Mouse (Mus musculus) midbrain, embryonic 12.5 days (tissue): ENCODE results near the gene Inpp4a. TPM values are rescaled to one million over a fixed set of nuclear protein-coding genes. Genes with fewer than 3 reads are reported as not detected.
A peak's percentile ranks its signal among the peaks of the same experiment; 100 is the strongest.

ENCODE experiments used
- ATAC-seq: fragments of 200-750 bp; cut with Nextera tagmentation; 2 replicates; pipeline ENCODE4 v1.8.0; 2017; ENCODE audit warnings: low read depth, moderate TSS enrichment, moderate library complexity; ENCODE audit not compliant: low FRiP score
- H3K27ac ChIP-seq: fragments of 300-500 bp; sonication (generic); replicated peaks from 2 replicates; pipeline ENCODE4 v1.5.1; 2016; ENCODE audit warnings: mild to moderate bottlenecking
- H3K27me3 ChIP-seq: fragments of 300-500 bp; sonication (generic); 2 replicates; pipeline ENCODE4 v1.6.1; 2016; ENCODE audit warnings: mild to moderate bottlenecking
- H3K36me3 ChIP-seq: fragments of 300-500 bp; sonication (generic); 2 replicates; pipeline ENCODE4 v1.6.1; 2016
- H3K4me1 ChIP-seq: fragments of 300-500 bp; sonication (generic); 2 replicates; pipeline ENCODE4 v1.6.1; 2016
- H3K4me2 ChIP-seq: fragments of 300-500 bp; sonication (generic); replicated peaks from 2 replicates; pipeline ENCODE4 v1.6.1; 2016; ENCODE audit warnings: mild to moderate bottlenecking, moderate library complexity
- H3K4me3 ChIP-seq: fragments of 300-500 bp; sonication (generic); 2 replicates; pipeline ENCODE4 v1.5.1; 2016; ENCODE audit warnings: mild to moderate bottlenecking
- H3K9ac ChIP-seq: fragments of 300-500 bp; sonication (generic); replicated peaks from 2 replicates; pipeline ENCODE4 v1.6.1; 2016; ENCODE audit warnings: mild to moderate bottlenecking, moderate library complexity
- H3K9me3 ChIP-seq: fragments of 300-500 bp; sonication (generic); 2 replicates; pipeline ENCODE4 v1.6.1; 2016; ENCODE audit warnings: mild to moderate bottlenecking
- WGBS: fragments of 180-500 bp; shearing (Covaris S2); methylation state at CpG from one replicate; pipeline ENCODE4 v1.1.7; 2016; 5-methylcytosine and 5-hydroxymethylcytosine counted together
- polyA plus RNA-seq: library from polyadenylated mRNA; unstranded; fragments of >200 nt; fragmentation: Nextera tagmentation; extraction: Ambion mirVana; gene quantifications from 2 replicates; pipeline ENCODE4 v1.2.1, GENCODE M21; 2016

The Inpp4a gene
- polyA plus RNA-seq = 27.4 and 30.6 TPM in 2 replicates

GRCm38 (mm10) chr1:37299540-37300491 lies at the start of gene Inpp4a:
Gene Inpp4a (plus strand): TSS chr1:37299865.
- ATAC-seq = peak; percentile 93
- peak within 1 kb of the TSS; percentile 92 for H3K4me3 ChIP-seq
- no peaks in the 10 kb centered on the region for H3K36me3 ChIP-seq
- H3K4me2 ChIP-seq = peak within 1 kb of the TSS; percentile 70
- no peaks in the 10 kb centered on the region for H3K27me3 ChIP-seq
- H3K9me3 ChIP-seq = no peaks in the 10 kb centered on the region
- WGBS = 1% methylated on average over 73 of the region's 77 CpGs
- H3K27ac ChIP-seq = peak within 1 kb of the TSS; percentile 39; the same call in 1 of the 2 replicates
- peaks cover 9% of the 10 kb centered on the region for H3K4me1 ChIP-seq
- peak within 1 kb of the TSS; percentile 88 for H3K9ac ChIP-seq

DNA sequence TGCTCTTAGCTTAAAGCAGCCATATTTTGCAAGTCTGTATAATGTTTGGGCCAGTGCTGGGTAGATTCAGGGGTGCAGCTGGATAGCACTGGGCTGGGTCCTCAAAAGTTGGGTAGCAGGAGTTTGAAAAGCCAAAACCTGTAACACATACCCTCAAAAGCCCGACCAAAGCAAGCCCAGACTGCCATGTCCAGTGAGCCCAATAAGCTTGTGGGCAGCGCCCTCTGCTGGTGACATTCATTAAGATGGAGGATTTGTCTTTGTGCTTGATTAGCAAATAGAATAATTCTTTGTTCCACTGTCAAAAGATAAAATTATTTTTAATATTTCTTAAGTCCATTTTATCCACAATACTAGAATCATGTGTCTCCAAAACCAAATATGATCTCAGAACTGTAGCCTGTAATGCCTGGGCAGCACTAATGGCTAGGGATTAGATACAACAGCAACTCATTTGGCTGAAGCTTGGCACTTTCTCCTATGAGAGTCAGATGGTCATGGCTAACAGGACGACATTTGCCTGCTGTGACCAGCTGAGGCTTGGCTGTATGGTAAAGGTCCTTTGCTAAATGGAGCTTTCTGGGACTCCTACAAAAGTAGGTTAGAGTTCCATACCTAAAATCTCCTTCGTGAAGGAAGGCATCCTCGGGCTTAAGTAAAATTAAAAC lies 48.9 kb upstream of the Inpp4a start:
- 0 out of 2 replicates have a peak, but pooled peaks cover 3% of the 10 kb centered on the region for H3K27me3 ChIP-seq
- H3K36me3 ChIP-seq = no peaks in the 10 kb centered on the region
- H3K4me2 ChIP-seq = no peak overlapping the region
- WGBS = 43% methylated on average over 5 of the region's 5 CpGs
- no peak overlapping the region for H3K4me3 ChIP-seq
- ATAC-seq = no peak
- no peak overlapping the region for H3K27ac ChIP-seq
- H3K9ac ChIP-seq = no peak overlapping the region
- H3K4me1 ChIP-seq = peaks cover 2% of the 10 kb centered on the region; the same call in 1 of the 2 replicates
- no peaks in the 10 kb centered on the region for H3K9me3 ChIP-seq

DNA sequence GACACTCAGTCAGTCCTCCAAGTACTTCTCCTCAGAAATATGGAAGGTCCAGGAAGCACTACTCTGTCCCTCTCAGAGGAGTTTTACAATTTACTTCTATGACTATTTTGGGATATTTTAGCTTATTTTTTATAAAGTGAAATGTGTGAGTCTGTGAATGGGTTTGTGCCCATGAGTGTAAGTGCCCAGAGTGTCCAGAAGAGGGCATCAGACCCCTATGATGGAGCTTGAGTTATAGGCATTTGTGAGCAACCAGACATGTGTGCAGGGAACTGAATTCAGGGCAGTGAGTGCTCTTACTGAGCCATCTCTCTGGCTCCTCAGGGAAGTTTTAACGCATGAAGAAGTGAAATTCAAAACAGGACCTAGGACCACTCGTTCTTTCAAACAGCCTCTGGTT lies 41.2 kb upstream of the Inpp4a start:
- no peak for ATAC-seq
- Histone ChIP-seq H3K9me3 (no peaks in the 10 kb centered on the region), H3K9ac (no peak overlapping the region), H3K4me1 (no peaks in the 10 kb centered on the region), H3K36me3 (no peaks in the 10 kb centered on the region), H3K27ac (no peak overlapping the region), H3K27me3 (0 out of 2 replicates have a peak, but pooled peaks cover 3% of the 10 kb centered on the region), H3K4me2 (no peak overlapping the region), H3K4me3 (no peak overlapping the region)
- 81% methylated on average over 2 of the region's 2 CpGs for WGBS

DNA sequence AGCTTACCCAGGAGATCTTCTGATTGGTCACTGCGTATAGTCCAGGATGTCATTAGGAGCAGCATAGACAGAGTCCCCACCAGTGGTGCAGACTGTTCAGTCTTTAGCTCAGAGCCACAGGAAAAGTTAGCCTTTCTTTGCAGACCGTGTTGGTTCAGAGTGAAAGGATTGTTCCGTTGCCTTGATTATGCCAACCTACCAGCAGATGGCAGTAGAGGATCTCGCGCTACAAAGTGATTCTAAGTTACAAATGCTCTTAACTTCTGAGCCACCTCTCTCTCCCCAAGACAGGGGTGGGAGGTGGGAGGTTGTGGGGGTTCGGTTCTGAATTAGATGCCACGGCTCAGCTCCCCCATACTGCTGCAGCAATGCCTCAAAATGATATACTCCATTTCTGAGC lies 27.2 kb upstream of the Inpp4a start:
- Histone ChIP-seq H3K4me3 (no peak overlapping the region), H3K27me3 (0 out of 2 replicates have a peak, but pooled peaks cover 5% of the 10 kb centered on the region), H3K9ac (no peak overlapping the region), H3K4me1 (no peaks in the 10 kb centered on the region), H3K36me3 (no peaks in the 10 kb centered on the region), H3K27ac (no peak overlapping the region), H3K4me2 (no peak overlapping the region), H3K9me3 (no peaks in the 10 kb centered on the region)
- ATAC-seq = no peak
- whole genome bisulfite sequencing = 5% methylated on average over 7 of the region's 7 CpGs

GRCm38 (mm10) chr1:37286556-37286955 lies 13.1 kb upstream of the Inpp4a start:
- no peaks in the 10 kb centered on the region for H3K4me1 ChIP-seq
- H3K9me3 ChIP-seq = 0 out of 2 replicates have a peak, but pooled peaks cover 4% of the 10 kb centered on the region
- H3K4me2 ChIP-seq = no peak overlapping the region
- no peaks in the 10 kb centered on the region for H3K36me3 ChIP-seq
- no peaks in the 10 kb centered on the region for H3K27me3 ChIP-seq
- WGBS = 79% methylated on average over 7 of the region's 7 CpGs
- H3K27ac ChIP-seq = no peak overlapping the region
- no peak overlapping the region for H3K9ac ChIP-seq
- no peak overlapping the region for H3K4me3 ChIP-seq
- no peak for ATAC-seq

DNA sequence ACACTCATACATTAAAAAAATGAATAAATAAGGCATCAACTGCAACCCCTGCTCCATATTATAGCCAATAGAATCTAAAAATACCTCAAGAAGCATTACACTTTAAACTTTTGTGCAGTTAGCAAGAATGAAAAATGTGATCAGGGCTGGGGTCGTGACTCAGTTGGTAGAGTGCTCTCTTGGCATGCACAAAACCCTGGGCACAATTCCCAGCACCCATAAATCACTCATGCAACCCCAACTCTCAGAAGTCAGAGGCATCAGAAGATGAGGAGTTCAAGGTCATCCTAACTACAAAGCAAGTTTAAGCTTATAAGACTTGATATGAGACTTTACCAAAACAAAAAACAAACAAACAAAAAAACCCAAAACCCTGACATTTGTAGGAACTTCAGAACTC lies 11.9 kb upstream of the Inpp4a start:
- ATAC-seq = no peak
- Histone ChIP-seq H3K9me3 (0 out of 2 replicates have a peak, but pooled peaks cover 4% of the 10 kb centered on the region), H3K4me3 (no peak overlapping the region), H3K4me2 (no peak overlapping the region), H3K9ac (no peak overlapping the region), H3K36me3 (no peaks in the 10 kb centered on the region), H3K4me1 (no peaks in the 10 kb centered on the region), H3K27me3 (no peaks in the 10 kb centered on the region), H3K27ac (no peak overlapping the region)
- 86% methylated on average over 1 of the region's 1 CpGs for WGBS

DNA sequence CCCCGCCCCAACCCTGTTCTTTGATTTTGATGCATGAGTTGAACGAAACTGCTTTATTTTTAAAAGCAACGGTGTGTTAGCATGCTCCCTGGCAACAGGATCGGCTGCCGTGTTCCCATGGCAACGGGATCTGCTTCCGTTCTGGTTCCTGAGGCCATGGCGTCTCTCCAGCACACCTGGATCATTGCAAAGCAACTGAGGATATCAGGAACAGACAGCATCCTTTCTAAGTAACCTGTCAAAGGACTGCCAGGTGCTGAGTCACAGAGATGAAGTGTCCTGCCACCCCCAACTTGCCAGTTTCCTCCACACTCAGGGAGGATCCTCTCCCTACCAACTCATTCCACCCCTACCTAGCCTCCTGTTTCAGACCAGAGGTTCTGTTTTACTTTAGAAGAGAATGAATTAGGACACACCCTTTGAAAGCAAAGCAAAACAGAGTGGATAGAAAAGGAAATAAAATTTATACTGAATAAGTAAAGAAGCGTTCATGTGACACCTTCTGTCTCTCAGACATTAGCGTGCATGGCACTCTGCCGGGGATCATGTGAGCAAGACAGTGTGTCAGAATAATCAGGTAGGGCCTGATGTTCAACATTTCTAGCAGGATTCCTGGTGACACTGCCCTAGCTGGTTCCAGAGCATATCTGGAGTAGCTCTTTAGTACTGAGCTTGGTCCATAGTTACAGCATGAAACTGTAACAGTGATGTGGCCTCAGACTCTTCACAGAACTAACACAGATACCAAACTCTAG lies 11.3 kb upstream of the Inpp4a start:
- H3K4me2 ChIP-seq = no peak overlapping the region
- no peaks in the 10 kb centered on the region for H3K36me3 ChIP-seq
- no peak overlapping the region for H3K9ac ChIP-seq
- H3K4me3 ChIP-seq = no peak overlapping the region
- H3K27me3 ChIP-seq = no peaks in the 10 kb centered on the region
- no peaks in the 10 kb centered on the region for H3K4me1 ChIP-seq
- 70% methylated on average over 11 of the region's 11 CpGs for WGBS
- 0 out of 2 replicates have a peak, but pooled peaks cover 4% of the 10 kb centered on the region for H3K9me3 ChIP-seq
- no peak for ATAC-seq
- H3K27ac ChIP-seq = no peak overlapping the region

DNA sequence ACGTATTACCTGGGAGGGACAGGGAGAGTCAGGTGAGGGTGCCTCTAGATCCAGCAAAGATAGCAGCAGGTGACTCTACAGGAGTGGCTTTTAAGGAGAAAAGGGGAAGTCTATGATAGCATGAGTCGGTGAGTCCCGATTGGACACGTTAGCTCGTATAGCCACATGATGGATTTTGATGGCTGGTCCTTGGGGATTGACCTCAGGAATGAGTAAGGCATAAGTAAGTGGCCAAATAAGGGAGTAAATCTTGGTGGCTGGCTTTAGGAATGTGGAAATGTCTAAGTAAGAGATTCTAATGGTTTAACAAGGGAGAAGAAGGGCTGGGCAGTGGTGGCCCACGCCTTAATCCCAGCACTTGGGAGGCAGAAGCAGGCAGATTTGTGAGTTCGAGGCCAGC lies 10.7 kb upstream of the Inpp4a start:
- Histone ChIP-seq H3K36me3 (no peaks in the 10 kb centered on the region), H3K4me2 (no peak overlapping the region), H3K4me1 (no peaks in the 10 kb centered on the region), H3K27me3 (no peaks in the 10 kb centered on the region), H3K4me3 (no peak overlapping the region), H3K27ac (no peak overlapping the region), H3K9ac (no peak overlapping the region), H3K9me3 (no peaks in the 10 kb centered on the region)
- no peak for ATAC-seq
- 86% methylated on average over 7 of the region's 7 CpGs for WGBS

DNA sequence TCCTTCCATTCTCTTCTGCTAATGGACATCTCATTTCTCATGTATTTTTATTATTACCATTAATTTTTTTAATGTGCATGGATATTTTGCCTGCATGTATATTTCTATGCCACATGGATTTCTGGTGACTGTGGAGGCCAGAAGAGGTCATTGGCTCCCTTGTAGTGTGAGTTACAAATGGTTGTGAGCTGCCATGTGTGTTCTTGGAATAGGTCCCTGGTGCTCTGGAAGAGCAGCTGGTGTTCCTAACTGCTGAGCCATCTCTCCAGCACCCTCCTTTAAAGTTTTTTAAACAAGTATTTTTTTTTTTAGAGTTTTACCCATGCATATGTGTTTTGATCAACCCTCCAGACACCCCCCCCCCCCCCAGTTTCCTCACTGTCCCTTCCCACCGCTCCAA lies 3.3 kb upstream of the Inpp4a start:
- H3K4me2 ChIP-seq = no peak overlapping the region
- H3K4me3 ChIP-seq = no peak overlapping the region
- no peak for ATAC-seq
- no peaks in the 10 kb centered on the region for H3K36me3 ChIP-seq
- no peaks in the 10 kb centered on the region for H3K9me3 ChIP-seq
- H3K4me1 ChIP-seq = peaks cover 9% of the 10 kb centered on the region
- H3K27me3 ChIP-seq = no peaks in the 10 kb centered on the region
- no peak overlapping the region for H3K27ac ChIP-seq
- H3K9ac ChIP-seq = no peak overlapping the region
- 40% methylated on average over 1 of the region's 1 CpGs for WGBS

- 96% methylated on average over 2 of the region's 2 CpGs for whole genome bisulfite sequencing
- Histone ChIP-seq H3K27ac (no peak overlapping the region), H3K4me3 (no peak overlapping the region), H3K4me2 (no peak overlapping the region), H3K36me3 (no peaks in the 10 kb centered on the region), H3K4me1 (peaks cover 9% of the 10 kb centered on the region), H3K9ac (no peak overlapping the region), H3K9me3 (no peaks in the 10 kb centered on the region), H3K27me3 (no peaks in the 10 kb centered on the region)
- ATAC-seq = no peak
These were observed 761 bp upstream of the Inpp4a start for GRCm38 (mm10) chr1:37298904-37299303.

DNA sequence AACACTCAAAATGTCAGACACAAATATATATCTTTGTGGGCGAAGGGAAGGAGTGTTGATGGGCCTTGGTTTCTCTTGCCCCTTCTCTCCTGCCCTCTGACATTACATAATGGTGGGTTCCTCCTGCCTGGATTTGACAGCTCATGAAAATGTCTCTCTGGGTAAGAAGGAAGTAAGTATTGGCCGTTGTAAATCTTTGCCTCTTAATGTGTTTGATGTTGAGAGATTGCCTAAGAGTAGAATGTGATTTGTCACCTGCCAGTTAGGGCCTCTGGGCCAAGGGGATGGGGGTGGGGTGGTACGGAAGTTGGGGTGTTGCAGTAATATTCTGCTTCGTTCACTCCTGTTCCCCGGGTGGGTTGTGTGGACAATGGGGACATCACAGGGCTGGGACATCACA lies 985 bp downstream of the Inpp4a start:
- Histone ChIP-seq H3K4me3 (peak overlapping the region; percentile 92), H3K9ac (peak overlapping the region; percentile 88), H3K36me3 (no peaks in the 10 kb centered on the region), H3K4me1 (peaks cover 9% of the 10 kb centered on the region), H3K27ac (no peak overlapping the region), H3K9me3 (no peaks in the 10 kb centered on the region), H3K4me2 (peak overlapping the region; percentile 70), H3K27me3 (no peaks in the 10 kb centered on the region)
- ATAC-seq = no peak
- 77% methylated on average over 5 of the region's 5 CpGs for WGBS
